Mouse (Mus musculus): Measurements from ENCODE around the gene Elavl4. TPM values are rescaled to one million over a fixed set of nuclear protein-coding genes. Genes with fewer than 3 reads are reported as not detected.

Gene Elavl4
- not detected for polyA plus RNA-seq (2012; fragmentation: generic; extraction: Trizol)

DNA sequence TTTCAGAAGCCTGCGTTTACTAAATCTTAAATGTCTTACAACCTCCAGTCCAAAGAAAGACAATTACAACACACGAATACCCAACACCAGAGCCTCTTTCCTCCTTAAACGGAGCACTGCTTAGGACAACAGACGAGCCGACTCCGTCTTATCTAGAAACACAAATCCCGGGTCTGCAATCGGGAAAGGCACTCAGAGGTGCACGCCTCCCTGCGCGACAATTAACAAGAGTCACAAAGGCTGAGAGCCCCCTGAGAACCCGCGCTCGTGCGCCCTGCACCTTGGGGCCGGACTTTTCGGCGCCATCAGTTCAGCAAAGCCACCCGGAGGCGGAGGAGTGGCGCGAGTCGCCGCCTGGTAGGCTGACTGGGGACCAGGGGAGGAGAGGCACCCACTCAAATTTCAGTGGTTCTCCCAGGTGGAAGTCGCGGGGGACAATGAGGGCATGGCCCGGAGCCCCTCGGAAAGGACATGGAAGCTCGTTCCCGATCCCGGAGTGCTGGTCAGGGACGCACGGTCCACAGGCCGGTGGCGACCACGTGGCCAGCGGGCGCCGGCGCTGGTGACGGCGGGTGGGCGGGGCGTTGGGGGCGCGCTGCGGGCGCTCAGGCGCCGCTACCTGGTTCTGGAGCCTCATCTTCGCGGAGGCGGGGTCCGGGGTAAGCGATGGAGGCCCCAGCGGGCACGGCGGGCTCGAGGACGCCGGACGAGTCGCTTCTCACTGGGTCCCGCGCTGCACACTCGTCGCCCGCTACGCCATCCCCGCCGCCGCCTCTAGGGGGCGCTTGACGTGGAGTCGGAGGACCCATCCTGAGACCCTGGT, at the start of gene Elavl4:
Gene Elavl4 (minus strand): TSS at position 732 of the 823 bp plus-strand sequence.
- H3K4me3 ChIP-seq: no peak within 1 kb of the TSS
- H3K27me3 ChIP-seq (ENCODE audit: control insufficient read depth, insufficient read depth, insufficient read length): no peaks in the 10 kb centered on the region
- H3ac ChIP-seq (ENCODE audit: control insufficient read depth, insufficient read length): no peak within 1 kb of the TSS
- H3K4me2 ChIP-seq (ENCODE audit: low read depth): no peak within 1 kb of the TSS
- H3K79me2 ChIP-seq (ENCODE audit: control insufficient read depth, insufficient read depth): no peaks in the 10 kb centered on the region
- TF ChIP-seq TCF3 (IDR thresholded peaks at IDR 0.05; ENCODE audit: insufficient read length, low read depth): no peak
- TF ChIP-seq E2F4 (IDR thresholded peaks at IDR 0.05; ENCODE audit: insufficient read depth): no peak
- TF ChIP-seq POLR2AphosphoS2 (IDR thresholded peaks at IDR 0.05; ENCODE audit: insufficient read length, low read depth): no peak
- TF ChIP-seq MYOD1 (IDR thresholded peaks at IDR 0.05; ENCODE audit: control insufficient read depth in 1 of 3, insufficient read length in 2 of 3, low read depth in 2 of 3): no peak
- no peak for TF ChIP-seq TCF12 (IDR thresholded peaks at IDR 0.05; ENCODE audit: insufficient read depth, poor library complexity, severe bottlenecking)
- no peak for TF ChIP-seq CEBPB (IDR thresholded peaks at IDR 0.05; ENCODE audit: insufficient read depth, poor library complexity, severe bottlenecking)
- H3K36me3 ChIP-seq (ENCODE audit: control insufficient read depth, insufficient read depth): no peaks in the 10 kb centered on the region

DNA sequence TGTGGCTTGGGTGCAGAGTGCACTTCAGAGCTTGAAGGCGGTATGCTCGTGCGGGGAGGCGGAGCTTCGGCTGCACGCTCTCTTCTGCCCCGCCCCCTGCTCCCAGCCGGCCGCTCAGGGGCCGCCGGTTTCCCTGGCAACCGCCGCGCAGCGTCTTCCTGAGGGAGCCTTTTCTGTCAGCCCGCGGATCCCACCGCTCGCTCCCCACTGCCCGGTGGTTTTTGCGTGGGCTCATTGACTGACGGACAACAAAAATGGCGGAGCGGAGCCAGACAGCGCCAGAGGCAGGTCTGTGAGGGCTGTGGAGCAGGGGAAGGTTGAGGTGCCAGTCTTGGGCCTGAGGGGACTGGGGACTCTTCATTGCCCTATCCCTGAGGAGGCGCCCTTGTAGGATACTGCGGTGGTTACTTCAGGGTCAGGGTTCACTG, 45.9 kb upstream of the Elavl4 start, which contains the start of gene Agbl4:
Gene Agbl4 (plus strand): TSS at position 44 of the 428 bp plus-strand sequence.
- H3K4me2 ChIP-seq (ENCODE audit: low read depth): no peak within 1 kb of the TSS
- H3K4me3 ChIP-seq: no peak within 1 kb of the TSS
- H3K36me3 ChIP-seq (ENCODE audit: control insufficient read depth, insufficient read depth): no peaks in the 10 kb centered on the region
- no peaks in the 10 kb centered on the region for H3K79me2 ChIP-seq (ENCODE audit: control insufficient read depth, insufficient read depth)
- TF ChIP-seq POLR2AphosphoS2 (IDR thresholded peaks at IDR 0.05; ENCODE audit: insufficient read length, low read depth): no peak
- no peak for TF ChIP-seq TCF3 (IDR thresholded peaks at IDR 0.05; ENCODE audit: insufficient read length, low read depth)
- TF ChIP-seq REST (IDR thresholded peaks at IDR 0.05; ENCODE audit: insufficient read depth, insufficient read length): no peak
- TF ChIP-seq MYOG (IDR thresholded peaks at IDR 0.05; ENCODE audit: control insufficient read depth in 1 of 3, insufficient read depth in 1 of 3, insufficient read length in 2 of 3, low read depth in 2 of 3): no peak
- no peak for TF ChIP-seq E2F4 (IDR thresholded peaks at IDR 0.05; ENCODE audit: insufficient read depth)
- no peak for TF ChIP-seq TCF12 (IDR thresholded peaks at IDR 0.05; ENCODE audit: insufficient read depth, poor library complexity, severe bottlenecking)
- TF ChIP-seq SRF (IDR thresholded peaks at IDR 0.05; ENCODE audit: control insufficient read depth, insufficient read length, low read depth): no peak
- no peak within 1 kb of the TSS for H3ac ChIP-seq (ENCODE audit: control insufficient read depth, insufficient read length)
- H3K27me3 ChIP-seq (ENCODE audit: control insufficient read depth, insufficient read depth, insufficient read length): no peaks in the 10 kb centered on the region

DNA sequence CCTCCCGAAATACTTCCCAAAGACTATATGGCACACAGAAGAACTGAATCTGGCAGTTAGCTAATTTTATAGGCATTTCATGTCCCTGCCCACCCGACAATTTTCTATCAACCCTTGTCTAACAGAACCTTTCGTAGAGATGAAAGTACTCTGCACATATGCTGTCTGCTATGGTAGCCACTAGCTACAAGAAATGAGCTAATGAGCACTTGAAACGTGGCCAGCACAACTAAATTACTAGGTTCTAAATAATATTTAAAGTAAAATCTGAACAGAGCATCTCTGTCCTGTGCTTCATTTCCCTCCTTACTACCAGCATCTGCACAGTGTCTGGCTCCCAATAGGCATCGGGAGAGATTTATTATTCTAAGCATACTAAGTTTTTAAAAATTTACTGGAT, 44.5 kb upstream of the Elavl4 start:
- Histone ChIP-seq H3K79me2 (ENCODE audit: control insufficient read depth, insufficient read depth) (no peaks in the 10 kb centered on the region), H3K4me3 (no peak overlapping the region), H3ac (ENCODE audit: control insufficient read depth, insufficient read length) (no peak overlapping the region), H3K36me3 (ENCODE audit: control insufficient read depth, insufficient read depth) (no peaks in the 10 kb centered on the region), H3K27me3 (ENCODE audit: control insufficient read depth, insufficient read depth, insufficient read length) (no peaks in the 10 kb centered on the region), H3K4me2 (ENCODE audit: low read depth) (no peak overlapping the region)
- TF ChIP-seq TCF3 (IDR thresholded peaks at IDR 0.05; ENCODE audit: insufficient read length, low read depth) (no peak), POLR2AphosphoS2 (IDR thresholded peaks at IDR 0.05; ENCODE audit: insufficient read length, low read depth) (no peak), POLR2A (IDR thresholded peaks at IDR 0.05; ENCODE audit: insufficient read length, low read depth) (no peak), TCF12 (IDR thresholded peaks at IDR 0.05; ENCODE audit: insufficient read depth, poor library complexity, severe bottlenecking) (no peak), REST (IDR thresholded peaks at IDR 0.05; ENCODE audit: insufficient read depth, insufficient read length) (no peak), MYOD1 (IDR thresholded peaks at IDR 0.05; ENCODE audit: control insufficient read depth in 1 of 3, insufficient read length in 2 of 3, low read depth in 2 of 3) (no peak), USF1 (IDR thresholded peaks at IDR 0.05; ENCODE audit: low read depth) (no peak), SRF (IDR thresholded peaks at IDR 0.05; ENCODE audit: control insufficient read depth, insufficient read length, low read depth) (no peak), MAX (IDR thresholded peaks at IDR 0.05; ENCODE audit: low read depth) (no peak), MYOG (IDR thresholded peaks at IDR 0.05; ENCODE audit: control insufficient read depth in 1 of 3, insufficient read depth in 1 of 3, insufficient read length in 2 of 3, low read depth in 2 of 3) (no peak), CEBPB (IDR thresholded peaks at IDR 0.05; ENCODE audit: insufficient read depth, poor library complexity, severe bottlenecking) (no peak), E2F4 (IDR thresholded peaks at IDR 0.05; ENCODE audit: insufficient read depth) (no peak)

DNA sequence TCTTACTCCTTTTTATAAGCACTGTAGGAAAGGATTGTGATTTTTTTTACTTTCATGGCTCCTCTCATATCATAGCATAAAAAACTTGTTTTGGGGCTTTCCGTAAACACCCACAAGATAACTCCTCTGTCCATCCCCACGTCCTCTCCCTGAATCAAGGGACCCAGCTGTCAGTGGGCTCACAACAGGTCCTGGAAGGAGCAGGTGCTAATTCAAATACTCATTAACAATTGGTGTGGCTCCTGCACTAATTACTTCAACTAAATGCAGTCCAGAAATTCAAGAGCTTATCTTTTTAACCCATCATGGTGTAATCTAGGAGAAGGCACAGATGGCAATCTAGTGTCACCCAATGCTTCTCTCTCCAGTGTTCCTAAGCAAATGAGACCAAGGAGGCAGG, 8.9 kb upstream of the Elavl4 start:
- H3K36me3 ChIP-seq (ENCODE audit: control insufficient read depth, insufficient read depth): no peaks in the 10 kb centered on the region
- TF ChIP-seq REST (IDR thresholded peaks at IDR 0.05; ENCODE audit: insufficient read depth, insufficient read length) (no peak), SRF (IDR thresholded peaks at IDR 0.05; ENCODE audit: control insufficient read depth, insufficient read length, low read depth) (no peak), E2F4 (IDR thresholded peaks at IDR 0.05; ENCODE audit: insufficient read depth) (no peak), TCF12 (IDR thresholded peaks at IDR 0.05; ENCODE audit: insufficient read depth, poor library complexity, severe bottlenecking) (no peak), POLR2AphosphoS2 (IDR thresholded peaks at IDR 0.05; ENCODE audit: insufficient read length, low read depth) (no peak), MAX (IDR thresholded peaks at IDR 0.05; ENCODE audit: low read depth) (no peak), MYOD1 (IDR thresholded peaks at IDR 0.05; ENCODE audit: control insufficient read depth in 1 of 3, insufficient read length in 2 of 3, low read depth in 2 of 3) (no peak), CEBPB (IDR thresholded peaks at IDR 0.05; ENCODE audit: insufficient read depth, poor library complexity, severe bottlenecking) (no peak), TCF3 (IDR thresholded peaks at IDR 0.05; ENCODE audit: insufficient read length, low read depth) (no peak), USF1 (IDR thresholded peaks at IDR 0.05; ENCODE audit: low read depth) (no peak), MYOG (IDR thresholded peaks at IDR 0.05; ENCODE audit: control insufficient read depth in 1 of 3, insufficient read depth in 1 of 3, insufficient read length in 2 of 3, low read depth in 2 of 3) (no peak), POLR2A (IDR thresholded peaks at IDR 0.05; ENCODE audit: insufficient read length, low read depth) (no peak)
- H3ac ChIP-seq (ENCODE audit: control insufficient read depth, insufficient read length): no peak overlapping the region
- H3K4me2 ChIP-seq (ENCODE audit: low read depth): no peak overlapping the region
- no peaks in the 10 kb centered on the region for H3K79me2 ChIP-seq (ENCODE audit: control insufficient read depth, insufficient read depth)
- no peaks in the 10 kb centered on the region for H3K27me3 ChIP-seq (ENCODE audit: control insufficient read depth, insufficient read depth, insufficient read length)
- H3K4me3 ChIP-seq: no peak overlapping the region

Data from myocyte (in vitro differentiated cells).